Mouse (Mus musculus) liver, embryonic 11.5 days (tissue): ENCODE measurements around the gene Tmbim7. TPM values are rescaled to one million over a fixed set of nuclear protein-coding genes. Genes with fewer than 3 reads are reported as not detected.

Experiments used
- ATAC-seq: fragments of 200-750 bp; cut with Nextera tagmentation; replicated peaks from 2 replicates; pipeline ENCODE4 v1.8.0; 2017; ENCODE audit warnings: moderate number of reproducible peaks, mild to moderate bottlenecking, moderate TSS enrichment, moderate library complexity; ENCODE audit not compliant: low FRiP score
- DNase-seq: peaks from one replicate; pipeline ENCODE4 v3.0.0-alpha.2; 2017; ENCODE audit warnings: low spot score
- H3K27ac ChIP-seq: fragments of 300-500 bp; sonication (generic); 2 replicates; pipeline ENCODE4 v1.5.1; 2014; ENCODE audit warnings: mild to moderate bottlenecking, low read depth, low read length, control low read depth
- H3K27me3 ChIP-seq: fragments of 300-500 bp; sonication (generic); replicated peaks from 2 replicates; pipeline ENCODE4 v1.6.1; 2014; ENCODE audit warnings: low read length, mixed read lengths; ENCODE audit not compliant: control insufficient read depth, insufficient read depth
- H3K36me3 ChIP-seq: fragments of 300-500 bp; sonication (generic); 2 replicates; pipeline ENCODE4 v1.6.1; 2014; ENCODE audit warnings: mild to moderate bottlenecking, low read length, moderate library complexity, mixed read lengths; ENCODE audit not compliant: control insufficient read depth, insufficient read depth
- H3K4me1 ChIP-seq: fragments of 300-500 bp; sonication (generic); replicated peaks from 2 replicates; pipeline ENCODE4 v1.6.1; 2014; ENCODE audit warnings: low read length, mixed read lengths; ENCODE audit not compliant: control insufficient read depth, insufficient read depth
- H3K4me2 ChIP-seq: fragments of 300-500 bp; sonication (generic); 2 replicates; pipeline ENCODE4 v1.6.1; 2014; ENCODE audit warnings: mild to moderate bottlenecking, control low read depth, moderate library complexity
- H3K4me3 ChIP-seq: fragments of 300-500 bp; sonication (generic); 2 replicates; pipeline ENCODE4 v1.5.1; 2014; ENCODE audit warnings: low read depth, low read length, control low read depth
- H3K9ac ChIP-seq: fragments of 300-500 bp; sonication (generic); 2 replicates; pipeline ENCODE4 v1.6.1; 2014; ENCODE audit warnings: low read depth, low read length, control low read depth
- H3K9me3 ChIP-seq: fragments of 300-500 bp; sonication (generic); 2 replicates; pipeline ENCODE4 v1.6.1; 2016; ENCODE audit warnings: low read length, inconsistent platforms, mixed read lengths; ENCODE audit not compliant: control insufficient read depth
- WGBS: fragments of 180-500 bp; shearing (Covaris S2); extraction: QIAGEN DNeasy Blood & Tissue Kit; methylation state at CpG from one replicate; pipeline ENCODE4 v1.1.7; 2014; 5-methylcytosine and 5-hydroxymethylcytosine counted together
- polyA plus RNA-seq: library from polyadenylated mRNA; unstranded; fragments of >200 nt; fragmentation: Nextera tagmentation; extraction: Ambion mirVana; gene quantifications from 2 replicates; pipeline ENCODE4 v1.2.1, GENCODE M21; 2014

Gene Tmbim7
- polyA plus RNA-seq, 1 experiment from 2014 or later, result not detected

GRCm38 (mm10) chr5:3633951-3634350 lies 17.0 kb upstream of the Tmbim7 start:
- Histone ChIP-seq H3K4me1 (peaks cover 2% of the 10 kb centered on the region; the same call in 1 of the 2 replicates), H3K9ac (no peak overlapping the region), H3K27ac (no peak overlapping the region), H3K4me3 (no peak overlapping the region), H3K36me3 (peaks cover 7% of the 10 kb centered on the region), H3K4me2 (no peak overlapping the region), H3K27me3 (no peaks in the 10 kb centered on the region), H3K9me3 (no peaks in the 10 kb centered on the region)
- DNase-seq, result no peak
- WGBS, result 62% methylated on average over 4 of the region's 4 CpGs
- ATAC-seq, result no peak

- no peak for ATAC-seq
Measured at GRCm38 (mm10) chr5:3635286-3635685, 15.7 kb upstream of the Tmbim7 start.

GRCm38 (mm10) chr5:3644621-3645020 lies 6.4 kb upstream of the Tmbim7 start:
- no peak for ATAC-seq
- peaks cover 22% of the 10 kb centered on the region for H3K36me3 ChIP-seq

More at GRCm38 (mm10) chr5:3635286-3635685, 15.7 kb upstream of the Tmbim7 start:
- no peak overlapping the region for H3K4me3 ChIP-seq
- no peak for DNase-seq
- no peaks in the 10 kb centered on the region for H3K9me3 ChIP-seq
- H3K4me1 ChIP-seq, result peaks cover 2% of the 10 kb centered on the region; the same call in 1 of the 2 replicates
- 76% methylated on average over 8 of the region's 8 CpGs for WGBS
- H3K27ac ChIP-seq, result no peak overlapping the region
- no peak overlapping the region for H3K4me2 ChIP-seq
- H3K36me3 ChIP-seq, result peaks cover 8% of the 10 kb centered on the region
- H3K9ac ChIP-seq, result no peak overlapping the region
- no peaks in the 10 kb centered on the region for H3K27me3 ChIP-seq

GRCm38 (mm10) chr5:3645326-3645725 lies 5.7 kb upstream of the Tmbim7 start:
- ATAC-seq, result no peak
- H3K4me2 ChIP-seq, result peak overlapping the region; percentile 35
- H3K4me1 ChIP-seq, result peaks cover 7% of the 10 kb centered on the region
- no peak for DNase-seq
- 81% methylated on average over 6 of the region's 6 CpGs for WGBS
- no peak overlapping the region for H3K27ac ChIP-seq
- peaks cover 21% of the 10 kb centered on the region for H3K36me3 ChIP-seq
- H3K9me3 ChIP-seq, result no peaks in the 10 kb centered on the region
- H3K4me3 ChIP-seq, result no peak overlapping the region
- H3K27me3 ChIP-seq, result no peaks in the 10 kb centered on the region
- H3K9ac ChIP-seq, result no peak overlapping the region

More at GRCm38 (mm10) chr5:3644621-3645020, 6.4 kb upstream of the Tmbim7 start:
- H3K27ac ChIP-seq, result no peak overlapping the region
- no peak overlapping the region for H3K4me2 ChIP-seq
- 90% methylated on average over 6 of the region's 6 CpGs for WGBS
- H3K9ac ChIP-seq, result no peak overlapping the region
- H3K9me3 ChIP-seq, result no peaks in the 10 kb centered on the region
- no peak overlapping the region for H3K4me3 ChIP-seq
- no peaks in the 10 kb centered on the region for H3K27me3 ChIP-seq
- H3K4me1 ChIP-seq, result peaks cover 7% of the 10 kb centered on the region
- no peak for DNase-seq

- Histone ChIP-seq H3K27ac (peak overlapping the region; percentile 38; the same call in 1 of the 2 replicates), H3K4me1 (peaks cover 7% of the 10 kb centered on the region), H3K27me3 (no peaks in the 10 kb centered on the region), H3K36me3 (peaks cover 14% of the 10 kb centered on the region), H3K9ac (peak overlapping the region; percentile 95), H3K9me3 (no peaks in the 10 kb centered on the region), H3K4me2 (peak overlapping the region; percentile 88), H3K4me3 (peak overlapping the region; percentile 99)
- ATAC-seq (no peak), DNase-seq (no peak)
- WGBS, result 40% methylated on average over 6 of the region's 6 CpGs
Measured at GRCm38 (mm10) chr5:3646539-3646938, 4.4 kb upstream of the Tmbim7 start.

GRCm38 (mm10) chr5:3646991-3647707 lies 3.8 kb upstream of the Tmbim7 start:
- peak overlapping the region; percentile 99 for H3K4me3 ChIP-seq
- DNase-seq (peak; percentile 78), ATAC-seq (peak; percentile 69)
- no peaks in the 10 kb centered on the region for H3K27me3 ChIP-seq
- no peaks in the 10 kb centered on the region for H3K9me3 ChIP-seq
- H3K9ac ChIP-seq, result peak overlapping the region; percentile 95
- H3K27ac ChIP-seq, result peak overlapping the region; percentile 94
- peaks cover 7% of the 10 kb centered on the region for H3K4me1 ChIP-seq
- peak overlapping the region; percentile 88 for H3K4me2 ChIP-seq
- H3K36me3 ChIP-seq, result peaks cover 11% of the 10 kb centered on the region
- under 1% methylated on average over 50 of the region's 60 CpGs for WGBS

- ATAC-seq (peak; percentile 95), DNase-seq (peak; percentile 91)
- 0% methylated on average over 30 of the region's 46 CpGs for WGBS
- peaks cover 7% of the 10 kb centered on the region for H3K4me1 ChIP-seq
- peak overlapping the region; percentile 95 for H3K9ac ChIP-seq
- peak overlapping the region; percentile 94 for H3K27ac ChIP-seq
- peak overlapping the region; percentile 99 for H3K4me3 ChIP-seq
- peak overlapping the region; percentile 88 for H3K4me2 ChIP-seq
- no peaks in the 10 kb centered on the region for H3K27me3 ChIP-seq
- H3K9me3 ChIP-seq, result no peaks in the 10 kb centered on the region
- peaks cover 11% of the 10 kb centered on the region for H3K36me3 ChIP-seq
Measured at GRCm38 (mm10) chr5:3647708-3648121, 3.3 kb upstream of the Tmbim7 start.

GRCm38 (mm10) chr5:3648206-3648848 lies 2.7 kb upstream of the Tmbim7 start:
- H3K4me3 ChIP-seq, result peak overlapping the region; percentile 99; the same call in 1 of the 2 replicates

More at GRCm38 (mm10) chr5:3648206-3648848, 2.7 kb upstream of the Tmbim7 start:
- no peak for DNase-seq
- peak overlapping the region; percentile 45 for H3K4me2 ChIP-seq
- ATAC-seq, result no peak
- WGBS, result 45% methylated on average over 4 of the region's 4 CpGs
- H3K27me3 ChIP-seq, result no peaks in the 10 kb centered on the region
- no peak overlapping the region for H3K27ac ChIP-seq
- no peak overlapping the region for H3K9ac ChIP-seq
- no peaks in the 10 kb centered on the region for H3K9me3 ChIP-seq
- H3K36me3 ChIP-seq, result peaks cover 9% of the 10 kb centered on the region
- H3K4me1 ChIP-seq, result peaks cover 7% of the 10 kb centered on the region
